Mouse (Mus musculus) bone marrow, adult 2 months (tissue): ENCODE measurements around the gene Bcl6.

Experiments used
- CTCF ChIP-seq: fragments of 200-500 bp; IDR thresholded peaks from 2 replicates; pipeline ENCODE4 v1.5.1; 2011; ENCODE audit warnings: low read length, control low read depth; ENCODE audit not compliant: control insufficient read depth, insufficient read depth
- POLR2A ChIP-seq: fragments of 200-500 bp; IDR thresholded peaks from 2 replicates; pipeline ENCODE4 v1.6.1; 2011; ENCODE audit warnings: low read depth, mild to moderate bottlenecking, control low read depth, low read length, borderline replicate concordance; ENCODE audit not compliant: control insufficient read depth

- TF ChIP-seq CTCF (no peak), POLR2A (no peak)
Observed at GRCm38 (mm10) chr16:23966066-23966465, 22.6 kb downstream of the Bcl6 start.
